Mouse (Mus musculus) E14TG2a.4 (cell line): ENCODE results near the gene Ptger4.

Experiments
- CTCF ChIP-seq: conservative IDR thresholded peaks from 2 replicates; pipeline ENCODE4 v1.5.1; 2014; ENCODE audit warnings: low read length
- POU5F1 ChIP-seq: IDR thresholded peaks from 2 replicates; pipeline ENCODE4 v1.6.1; 2014; ENCODE audit warnings: low read length, borderline replicate concordance

GRCm38 (mm10) chr15:5186293-5186675, 57.7 kb downstream of the Ptger4 start:
- TF ChIP-seq CTCF (no peak), POU5F1 (no peak)
